Mouse (Mus musculus) limb, embryonic 14.5 days (tissue): ENCODE measurements around the gene Rbl2. TPM values are rescaled to one million over a fixed set of nuclear protein-coding genes. Genes with fewer than 3 reads are reported as not detected.
A peak's percentile ranks its signal among the peaks of the same experiment; 100 is the strongest.

Experiments used
- ATAC-seq: fragments of 200-750 bp; cut with Nextera tagmentation; 2 replicates; pipeline ENCODE4 v1.8.0; 2017; ENCODE audit warnings: low read depth, moderate number of reproducible peaks, moderate TSS enrichment; ENCODE audit not compliant: low FRiP score
- DNase-seq: peaks from one replicate; pipeline ENCODE4 v3.0.0-alpha.2; 2015; ENCODE audit warnings: low spot score
- H3K27ac ChIP-seq: fragments of 300-500 bp; sonication (generic); replicated peaks from 2 replicates; pipeline ENCODE4 v1.5.1; 2014; ENCODE audit warnings: low read depth, mild to moderate bottlenecking, low read length, moderate library complexity, mixed read lengths
- H3K27me3 ChIP-seq: fragments of 300-500 bp; sonication (generic); 2 replicates; pipeline ENCODE4 v1.6.1; 2014; ENCODE audit warnings: low read length, mixed read lengths; ENCODE audit not compliant: control insufficient read depth, insufficient read depth
- H3K36me3 ChIP-seq: fragments of 300-500 bp; sonication (generic); 2 replicates; pipeline ENCODE4 v1.6.1; 2014; ENCODE audit warnings: mild to moderate bottlenecking, low read length, moderate library complexity, mixed read lengths; ENCODE audit not compliant: control insufficient read depth, insufficient read depth
- H3K4me1 ChIP-seq: fragments of 300-500 bp; sonication (generic); 2 replicates; pipeline ENCODE4 v1.6.1; 2014; ENCODE audit warnings: antibody characterized with exemption, low read length, mixed read lengths; ENCODE audit not compliant: control insufficient read depth, insufficient read depth
- H3K4me2 ChIP-seq: fragments of 300-500 bp; sonication (generic); replicated peaks from 2 replicates; pipeline ENCODE4 v1.6.1; 2014; ENCODE audit warnings: low read depth, mild to moderate bottlenecking, low read length, moderate library complexity; ENCODE audit not compliant: severe bottlenecking
- H3K4me3 ChIP-seq: fragments of 300-500 bp; sonication (generic); replicated peaks from 2 replicates; pipeline ENCODE4 v1.5.1; 2014; ENCODE audit warnings: low read length
- H3K9ac ChIP-seq: fragments of 300-500 bp; sonication (generic); 2 replicates; pipeline ENCODE4 v1.6.1; 2014; ENCODE audit warnings: mild to moderate bottlenecking, low read depth, low read length, moderate library complexity; ENCODE audit not compliant: severe bottlenecking
- H3K9me3 ChIP-seq: fragments of 300-500 bp; sonication (generic); 2 replicates; pipeline ENCODE4 v1.6.1; 2016; ENCODE audit warnings: low read length; ENCODE audit not compliant: control insufficient read depth
- POLR2A ChIP-seq: fragments of 200-500 bp; IDR thresholded peaks from 2 replicates; pipeline ENCODE4 v1.8.0; 2012; ENCODE audit warnings: inconsistent platforms, mild to moderate bottlenecking, moderate library complexity, borderline replicate concordance; ENCODE audit not compliant: insufficient read depth, insufficient read length; ENCODE audit errors: extremely low read depth
- WGBS: fragments of 180-500 bp; shearing (Covaris S2); extraction: QIAGEN DNeasy Blood & Tissue Kit; methylation state at CpG from one replicate; pipeline ENCODE4 v1.1.7; 2014; 5-methylcytosine and 5-hydroxymethylcytosine counted together
- polyA plus RNA-seq, 2 experiments: library from polyadenylated mRNA; depleted of rRNA in 1 of 2; stranded (reverse) in 1 of 2; unstranded in 1 of 2; fragments of >200 nt; fragmentation: Nextera tagmentation in 1 of 2; extraction: Ambion mirVana in 1 of 2; gene quantifications; 2 replicates each; pipeline versions ENCODE4 v1.2.1 to v1.2.3; 2012 to 2014

The Rbl2 gene
- polyA plus RNA-seq, 2 experiments = 20.3 to 22.3 TPM

- no peak overlapping the region for H3K27ac ChIP-seq
- no peak overlapping the region for H3K9ac ChIP-seq
- WGBS = 80% methylated on average over 4 of the region's 4 CpGs
- no peaks in the 10 kb centered on the region for H3K9me3 ChIP-seq
- ATAC-seq (no peak), DNase-seq (no peak)
- H3K4me1 ChIP-seq = no peaks in the 10 kb centered on the region; the same call in 1 of the 2 replicates
- H3K4me3 ChIP-seq = no peak overlapping the region
- peaks cover 39% of the 10 kb centered on the region for H3K36me3 ChIP-seq
- TF ChIP-seq POLR2A = no peak
- no peak overlapping the region for H3K4me2 ChIP-seq
- H3K27me3 ChIP-seq = no peaks in the 10 kb centered on the region
Measured at GRCm38 (mm10) chr8:91054418-91054817, 15.4 kb upstream of the Rbl2 start.

- no peaks in the 10 kb centered on the region for H3K27me3 ChIP-seq
- DNase-seq (peak; percentile 56), ATAC-seq (peak; percentile 43; the same call in 1 of the 2 replicates)
- no peaks in the 10 kb centered on the region for H3K9me3 ChIP-seq
- H3K4me3 ChIP-seq = no peak overlapping the region
- no peaks in the 10 kb centered on the region for H3K4me1 ChIP-seq
- peaks cover 20% of the 10 kb centered on the region for H3K36me3 ChIP-seq
- no peak for TF ChIP-seq POLR2A
- 29% methylated on average over 3 of the region's 3 CpGs for WGBS
- H3K9ac ChIP-seq = no peak overlapping the region
- no peak overlapping the region for H3K27ac ChIP-seq
- H3K4me2 ChIP-seq = no peak overlapping the region
Measured at GRCm38 (mm10) chr8:91056848-91057247, 13.0 kb upstream of the Rbl2 start.

- H3K4me2 ChIP-seq = no peak overlapping the region
- H3K27ac ChIP-seq = no peak overlapping the region
- ATAC-seq = no peak
- H3K4me1 ChIP-seq = no peaks in the 10 kb centered on the region
- H3K27me3 ChIP-seq = no peaks in the 10 kb centered on the region
- H3K9me3 ChIP-seq = no peaks in the 10 kb centered on the region
- TF ChIP-seq POLR2A = no peak
- H3K9ac ChIP-seq = no peak overlapping the region
- H3K4me3 ChIP-seq = no peak overlapping the region
- peaks cover 7% of the 10 kb centered on the region; the same call in 1 of the 2 replicates for H3K36me3 ChIP-seq
- no peak for DNase-seq
Measured at GRCm38 (mm10) chr8:91059086-91059578, 10.7 kb upstream of the Rbl2 start.

GRCm38 (mm10) chr8:91059884-91060510, 9.9 kb upstream of the Rbl2 start:
- Histone ChIP-seq H3K9me3 (no peaks in the 10 kb centered on the region), H3K4me3 (no peak overlapping the region), H3K27ac (no peak overlapping the region), H3K36me3 (peaks cover 7% of the 10 kb centered on the region; the same call in 1 of the 2 replicates), H3K4me2 (no peak overlapping the region), H3K27me3 (no peaks in the 10 kb centered on the region), H3K4me1 (no peaks in the 10 kb centered on the region), H3K9ac (no peak overlapping the region)
- ATAC-seq (no peak), DNase-seq (no peak)
- WGBS = 86% methylated on average over 7 of the region's 7 CpGs
- TF ChIP-seq POLR2A = no peak

- WGBS = 70% methylated on average over 19 of the region's 19 CpGs
- no peak for TF ChIP-seq POLR2A
- no peaks in the 10 kb centered on the region for H3K4me1 ChIP-seq
- no peaks in the 10 kb centered on the region for H3K9me3 ChIP-seq
- H3K4me2 ChIP-seq = no peak overlapping the region
- no peak overlapping the region for H3K9ac ChIP-seq
- no peak overlapping the region for H3K27ac ChIP-seq
- no peaks in the 10 kb centered on the region for H3K27me3 ChIP-seq
- no peak overlapping the region for H3K4me3 ChIP-seq
- ATAC-seq (no peak), DNase-seq (no peak)
- 0 out of 2 replicates have a peak, but pooled peaks cover 4% of the 10 kb centered on the region for H3K36me3 ChIP-seq
Measured at GRCm38 (mm10) chr8:91060555-91061471, 9.0 kb upstream of the Rbl2 start.
